Mouse (Mus musculus): ENCODE results near the gene Tgfbr2. TPM values are rescaled to one million over a fixed set of nuclear protein-coding genes. Genes with fewer than 3 reads are reported as not detected.

The Tgfbr2 gene
- total and polyA plus RNA-seq, 3 experiments, result 19.6 to 46.3 (median 42.8) TPM

GRCm38 (mm10) chr9:116134488-116134887 is 40.7 kb downstream of the Tgfbr2 start:
- H3K79me2 ChIP-seq (replicated peaks; ENCODE audit: control insufficient read depth, extremely low read depth, insufficient read depth, poor library complexity, severe bottlenecking), result peaks cover 68% of the 10 kb centered on the region
- DNase-seq (ENCODE audit: extremely low read depth), result no peak
- in situ Hi-C loops (cut with MboI; ENCODE audit: low pct_ligation_motif_present, low pct_unique_long_range_greater_than_20kb, low sequenced_read_pairs) (loop anchor here (10.0 kb wide), 1 partner anchor 250 kb away; no protein-coding TSS in a partner anchor), dilution Hi-C loops (cut with MboI; ENCODE audit: extremely low pct_ligation_motif_present, extremely low pct_unique_long_range_greater_than_20kb, low sequenced_read_pairs) (no loop called here)
- no peak overlapping the region for H3K4me3 ChIP-seq (replicated peaks in 1 of 3; ENCODE audit: low read depth in 2 of 3, low read length in 2 of 3, poor library complexity in 1 of 3)
- no peaks in the 10 kb centered on the region for H3K9me3 ChIP-seq (replicated peaks; ENCODE audit: low read length)
- no peak overlapping the region for H3K9ac ChIP-seq (ENCODE audit: insufficient read depth, low read depth)
- H3K27me3 ChIP-seq (replicated peaks), result no peaks in the 10 kb centered on the region
- H3K27ac ChIP-seq (ENCODE audit: insufficient read depth, low read depth), result peak overlapping the region; percentile 81; the same call in 1 of the 2 replicates
- no peak for TF ChIP-seq ZNF384 (IDR thresholded peaks at IDR 0.05; ENCODE audit: low read depth, low read length)
- TF ChIP-seq BHLHE40 (IDR thresholded peaks at IDR 0.05; ENCODE audit: low read depth, low read length), result no peak
- TF ChIP-seq MAFK (IDR thresholded peaks at IDR 0.05; ENCODE audit: insufficient replicate concordance, low read length), result no peak
- TF ChIP-seq HCFC1 (IDR thresholded peaks at IDR 0.05; ENCODE audit: low read depth, low read length), result no peak
- no peak for TF ChIP-seq TBP (conservative IDR thresholded peaks at IDR 0.05; ENCODE audit: low read depth, low read length)
- TF ChIP-seq TCF12 (IDR thresholded peaks at IDR 0.05; ENCODE audit: low read depth, low read length), result no peak
- TF ChIP-seq JUN (IDR thresholded peaks at IDR 0.05; ENCODE audit: insufficient read depth, low read depth, low read length), result no peak
- no peak for TF ChIP-seq ETS1 (conservative IDR thresholded peaks at IDR 0.05; ENCODE audit: low read depth, low read length)
- TF ChIP-seq MYC (IDR thresholded peaks at IDR 0.05; ENCODE audit: low read depth, low read length), result no peak
- no peak; the same call in 1 of the 2 replicates for TF ChIP-seq CHD2 (IDR thresholded peaks at IDR 0.05; ENCODE audit: low read length)
- TF ChIP-seq UBTF (IDR thresholded peaks at IDR 0.05; ENCODE audit: low read depth, low read length), result no peak
- TF ChIP-seq MXI1 (IDR thresholded peaks at IDR 0.05; ENCODE audit: low read depth, low read length), result peak; percentile 39; the same call in 1 of the 2 replicates
- no peak for TF ChIP-seq NELFE (IDR thresholded peaks at IDR 0.05; ENCODE audit: low read depth, low read length)
- no peak for TF ChIP-seq KAT2A (IDR thresholded peaks at IDR 0.05; ENCODE audit: insufficient replicate concordance, low read length)
- TF ChIP-seq USF1 (IDR thresholded peaks at IDR 0.05; ENCODE audit: low read depth, low read length), result no peak
- no peak for TF ChIP-seq E2F4 (IDR thresholded peaks at IDR 0.05; ENCODE audit: insufficient replicate concordance, low read depth, low read length)
- TF ChIP-seq NRF1 (IDR thresholded peaks at IDR 0.05; ENCODE audit: low read depth, low read length), result no peak
- TF ChIP-seq MAZ (IDR thresholded peaks at IDR 0.05; ENCODE audit: low read depth, low read length), result no peak
- no peak for TF ChIP-seq ELF1 (IDR thresholded peaks at IDR 0.05; ENCODE audit: low read depth, low read length)
- 0 out of 2 replicates have a peak, but pooled peaks have one; percentile 4 for TF ChIP-seq ZC3H11A (IDR thresholded peaks at IDR 0.05; ENCODE audit: low read depth, low read length)
- no peak for TF ChIP-seq USF2 (conservative IDR thresholded peaks at IDR 0.05; ENCODE audit: low read depth, low read length)
- TF ChIP-seq ZMIZ1 (IDR thresholded peaks at IDR 0.05; ENCODE audit: low read depth, low read length), result no peak
- TF ChIP-seq MAX (IDR thresholded peaks at IDR 0.05; ENCODE audit: low read length), result no peak
- TF ChIP-seq SMC3 (IDR thresholded peaks at IDR 0.05; ENCODE audit: low read depth, low read length), result peak; percentile 58
- no peak for TF ChIP-seq MEF2A (IDR thresholded peaks at IDR 0.05; ENCODE audit: borderline replicate concordance, low read depth, low read length)
- TF ChIP-seq RAD21 (IDR thresholded peaks at IDR 0.05; ENCODE audit: low read depth, low read length), result peak; percentile 74
- TF ChIP-seq CTCF (conservative IDR thresholded peaks at IDR 0.05 in 1 of 2, IDR thresholded peaks at IDR 0.05 in 1 of 2; ENCODE audit: low read depth in 2 of 2, low read length in 2 of 2), result peak in 1 of 2 experiments; percentile 64; a peak in 2 of 4 replicates
- no peak for TF ChIP-seq POLR2AphosphoS2 (IDR thresholded peaks at IDR 0.05; ENCODE audit: low read depth, low read length)
- no peak for TF ChIP-seq SIN3A (IDR thresholded peaks at IDR 0.05; ENCODE audit: low read length)
- TF ChIP-seq EP300 (IDR thresholded peaks at IDR 0.05; ENCODE audit: low read length), result no peak
- TF ChIP-seq POLR2A (IDR thresholded peaks at IDR 0.05; ENCODE audit: low read depth, low read length), result no peak
- H3K4me2 ChIP-seq (ENCODE audit: insufficient read depth, low read depth, poor library complexity, severe bottlenecking), result 0 out of 2 replicates have a peak overlapping the region, but pooled peaks have one; percentile 33
- H3K36me3 ChIP-seq (replicated peaks in 1 of 2; ENCODE audit: control insufficient read depth in 1 of 2, insufficient read depth in 1 of 2, low read length in 1 of 2), result peaks cover 30 to 74% of the 10 kb centered on the region in 2 experiments
- H3K4me1 ChIP-seq (ENCODE audit: control insufficient read depth in 1 of 2, insufficient read depth in 2 of 2), result peaks cover 42 to 77% of the 10 kb centered on the region in 2 experiments

All from CH12.LX (cell line).